Comparison of ENCODE assay signal across 8 mouse cellular contexts in genomic region chr14:40947431-40948394, GRCm38 (mm10). TPM values are rescaled to one million over a fixed set of nuclear protein-coding genes. Genes with fewer than 3 reads are reported as not detected.
DNase-seq lines count a peak whose midpoint lies in the region; ATAC-seq and TF ChIP-seq lines count a peak whose summit lies in the region.

No protein-coding gene starts in this region.

- no peak overlapping the region for H3K9ac ChIP-seq in ES-E14 (ENCODE audit: insufficient read depth, low read depth, low read length, poor library complexity, severe bottlenecking)
- no peak overlapping the region for H3K9ac ChIP-seq in heart, embryonic 14.5 days (ENCODE audit: low read length)

- peaks cover 2 to 33% of the 10 kb centered on the region in 2 experiments; a peak in 3 of 4 replicates for H3K4me1 ChIP-seq in ES-E14 (ENCODE audit: control insufficient read depth in 2 of 2, insufficient read depth in 2 of 2, low read length in 2 of 2, poor library complexity in 1 of 2)
- peaks cover 12 to 19% of the 10 kb centered on the region in 2 experiments; a peak in 3 of 4 replicates for H3K4me1 ChIP-seq in heart, embryonic 14.5 days (ENCODE audit: control insufficient read depth in 2 of 2, insufficient read depth in 2 of 2, low read length in 2 of 2)
- H3K4me1 ChIP-seq in lung, adult 2 months (ENCODE audit: control insufficient read depth, insufficient read depth, low read length): peaks cover 38% of the 10 kb centered on the region
- H3K4me1 ChIP-seq in thymus, adult 2 months (replicated peaks; ENCODE audit: control insufficient read depth, insufficient read depth, low read length): peaks cover 43% of the 10 kb centered on the region

- no peaks in the 10 kb centered on the region for H3K9me3 ChIP-seq in ES-E14 (ENCODE audit: control insufficient read depth, insufficient read depth, low read depth, low read length)
- H3K9me3 ChIP-seq in heart, embryonic 14.5 days (ENCODE audit: control insufficient read depth, low read length): no peaks in the 10 kb centered on the region

- in situ Hi-C loops in ES-E14 (cut with MboI; ENCODE audit: low sequenced_read_pairs in 2 of 2, unreplicated experiment in 2 of 2): no loop called here

- no peak for ATAC-seq in heart, embryonic 14.5 days (ENCODE audit: insufficient number of reproducible peaks, insufficient read depth, low FRiP score, low read depth)

- peak overlapping the region in 1 of 2 experiments; percentile 26; a peak in 2 of 4 replicates for H3K4me3 ChIP-seq in ES-E14 (ENCODE audit: insufficient read depth in 1 of 2, low read depth in 1 of 2, low read length in 2 of 2, poor library complexity in 1 of 2, severe bottlenecking in 1 of 2)
- no peak overlapping the region for H3K4me3 ChIP-seq in heart, embryonic 14.5 days (ENCODE audit: control insufficient read depth in 1 of 2, insufficient read depth in 1 of 2, low read depth in 1 of 2, low read length in 2 of 2)
- H3K4me3 ChIP-seq in lung, adult 2 months (replicated peaks; ENCODE audit: extremely low read depth, low read depth, low read length): no peak overlapping the region
- H3K4me3 ChIP-seq in thymus, adult 2 months (ENCODE audit: control insufficient read depth, insufficient read depth, low read length): peak overlapping the region; percentile 33

- H3K4me2 ChIP-seq in heart, embryonic 14.5 days (ENCODE audit: low read length): 0 out of 2 replicates have a peak overlapping the region, but pooled peaks have one; percentile 7

- 0 out of 2 replicates have a peak, but pooled peaks have one; percentile 12 for TF ChIP-seq POLR2A in lung, adult 2 months (IDR thresholded peaks at IDR 0.05; ENCODE audit: borderline replicate concordance, extremely low read depth, low read depth, low read length)
- no peak for TF ChIP-seq POLR2A in thymus, adult 2 months (IDR thresholded peaks at IDR 0.05; ENCODE audit: control insufficient read depth, extremely low read depth, insufficient read depth, low read length, poor library complexity)

- no peaks in the 10 kb centered on the region for H3K27me3 ChIP-seq in heart, embryonic 14.5 days (ENCODE audit: control insufficient read depth, insufficient read depth, low read length)
- no peaks in the 10 kb centered on the region for H3K27me3 ChIP-seq in thymus, adult 2 months (ENCODE audit: control insufficient read depth, insufficient read depth, low read length)

- 43% methylated on average over 14 of the region's 14 CpGs for WGBS in heart, embryonic 14.5 days
- 41% methylated on average over 14 of the region's 14 CpGs for WGBS in lung, adult 2 months
- 3% methylated on average over 14 of the region's 14 CpGs for WGBS in thymus, adult 2 months

- H3K36me3 ChIP-seq in ES-E14 (ENCODE audit: control insufficient read depth, insufficient read depth, low read length, poor library complexity, severe bottlenecking): no peaks in the 10 kb centered on the region
- H3K36me3 ChIP-seq in heart, embryonic 14.5 days (ENCODE audit: control insufficient read depth, insufficient read depth, low read length): no peaks in the 10 kb centered on the region
- no peaks in the 10 kb centered on the region for H3K36me3 ChIP-seq in thymus, adult 2 months (ENCODE audit: control insufficient read depth, insufficient read depth, low read length)

- DNase-seq in CD4-positive, CD25-positive, alpha-beta regulatory T cell, adult 2 months (ENCODE audit: low read depth, low spot score): peak; percentile 83
- DNase-seq in ES-E14 (ENCODE audit: low read depth, low spot score): no peak
- DNase-seq in lung, adult 2 months: no peak
- peak; percentile 67 for DNase-seq in thymus, adult 2 months
- DNase-seq in retina, postnatal 1 day: no peak
- no peak for DNase-seq in gastrocnemius, adult 18-20 months (ENCODE audit: low spot score)
- no peak for DNase-seq in cerebellum, postnatal 14 days

- H3K27ac ChIP-seq in ES-E14 (ENCODE audit: insufficient read depth, low read depth, low read length, poor library complexity, severe bottlenecking): peak overlapping the region; percentile 29
- peak overlapping the region; percentile 10 to 39; a peak in 3 of 4 replicates for H3K27ac ChIP-seq in heart, embryonic 14.5 days (replicated peaks in 1 of 2; ENCODE audit: control insufficient read depth in 1 of 2, insufficient read depth in 1 of 2, low read depth in 2 of 2, low read length in 2 of 2)
- H3K27ac ChIP-seq in thymus, adult 2 months (ENCODE audit: control insufficient read depth, insufficient read depth, low read length): peak overlapping the region; percentile 96

- TF ChIP-seq CTCF in lung, adult 2 months (IDR thresholded peaks at IDR 0.05; ENCODE audit: insufficient read depth, low read length): no peak
- no peak for TF ChIP-seq CTCF in thymus, adult 2 months (IDR thresholded peaks at IDR 0.05; ENCODE audit: borderline replicate concordance, control insufficient read depth, extremely low read depth, insufficient read depth, low read length, poor library complexity)

TF ChIP-seq in ES-E14, 5 proteins besides CTCF, POLR2A, EP300 and RAD21:
- no peak for TF ChIP-seq CHD2 (IDR thresholded peaks at IDR 0.05; ENCODE audit: low read depth, low read length)
- TF ChIP-seq MAFK (IDR thresholded peaks at IDR 0.05; ENCODE audit: insufficient read depth, low read depth, low read length): no peak

RNA-seq across cellular contexts. Expression of gene Tspan14, which starts 18.9 kb away (rescaled TPM):
- 26.5 and 62.7 TPM in 2 replicates for total RNA-seq in ES-E14 (2012; rRNA removed)
- polyA plus RNA-seq in heart, embryonic 14.5 days (2014; fragmentation: Nextera tagmentation; extraction: Ambion mirVana): 43.4 and 45.2 TPM in 2 replicates
- 82.2 and 94.2 TPM in 2 replicates for polyA plus RNA-seq in lung, adult 2 months (2012; rRNA removed)
- 86.4 and 87.4 TPM in 2 replicates for polyA plus RNA-seq in thymus, adult 2 months (2012; rRNA removed)
- 10 to 100 TPM; 10.6 to 13.1 TPM for total RNA-seq in gastrocnemius, adult 18-20 months (2021)

RNA-seq across cellular contexts. Expression of gene Sh2d4b, which starts 54.6 kb away (rescaled TPM):
- total RNA-seq in ES-E14 (2012; rRNA removed): 2.5 and 2.6 TPM in 2 replicates
- 0.89 and 1.1 TPM in 2 replicates for polyA plus RNA-seq in heart, embryonic 14.5 days (2014; fragmentation: Nextera tagmentation; extraction: Ambion mirVana)
- polyA plus RNA-seq in lung, adult 2 months (2012; rRNA removed): 0.41 and 0.54 TPM in 2 replicates
- polyA plus RNA-seq in thymus, adult 2 months (2012; rRNA removed): 5.4 and 7.0 TPM in 2 replicates
- total RNA-seq in gastrocnemius, adult 18-20 months (2021): under 1 TPM; 0.09 to 0.14 TPM

Comparison
In these comparisons a context has a peak if more than half of its experiments do, and no peak if none do; other contexts are left out.
1. DNase-seq: peak in CD4-positive, CD25-positive, alpha-beta regulatory T cell, adult 2 months (single experiment) and thymus, adult 2 months (single experiment); none in ES-E14 (single experiment), lung, adult 2 months (single experiment), retina, postnatal 1 day (single experiment), gastrocnemius, adult 18-20 months (single experiment) and cerebellum, postnatal 14 days (0 of 2).
2. H3K27ac ChIP-seq: peak in every context shown above with its lines; median percentile 96 in thymus, adult 2 months; 29 in ES-E14; 24 in heart, embryonic 14.5 days.